Mouse (Mus musculus): ENCODE results near the gene Olfm1.

DNA sequence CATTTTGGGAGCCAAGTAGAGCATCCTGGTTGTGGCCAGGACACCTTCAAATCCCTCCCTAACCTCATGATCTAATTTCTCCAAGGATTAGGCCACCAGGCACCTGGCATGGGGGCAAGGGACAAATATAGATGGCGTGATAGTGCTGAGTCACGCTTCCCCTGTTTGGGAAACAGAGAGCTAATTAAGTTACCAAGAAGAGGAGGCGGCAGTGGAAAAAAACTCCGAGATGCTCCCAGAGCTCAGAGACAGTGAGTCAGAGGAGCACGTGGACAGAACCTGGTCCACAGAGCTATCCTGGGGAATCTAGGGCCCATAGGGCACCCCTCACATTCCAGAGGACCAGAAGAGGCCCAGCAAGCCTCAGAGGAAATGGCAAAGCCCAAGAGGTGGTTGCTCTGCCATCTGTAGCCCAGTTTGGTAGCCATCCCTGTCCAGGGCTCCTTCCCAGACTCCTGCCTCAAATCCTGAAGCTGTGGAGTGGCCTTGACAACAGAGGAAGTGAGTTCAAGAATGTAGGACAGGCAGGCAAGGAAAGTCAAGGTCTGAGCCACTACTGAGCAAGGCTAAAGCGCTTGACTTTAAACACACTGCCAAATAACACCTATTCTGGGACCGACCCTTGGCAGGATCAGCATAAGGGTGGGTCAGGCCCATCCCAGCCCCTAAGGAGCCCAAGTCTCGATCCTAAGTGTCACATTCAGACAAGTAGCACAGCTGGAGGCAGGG is 52.0 kb downstream of the Olfm1 start:
- TF ChIP-seq CTCF (IDR thresholded peaks at IDR 0.05; ENCODE audit: control insufficient read depth, insufficient read depth, insufficient replicate concordance, low read depth, low read length) (no peak), POLR2A (IDR thresholded peaks at IDR 0.05; ENCODE audit: control insufficient read depth, low read depth, low read length) (no peak)
